Mouse (Mus musculus): Measurements from ENCODE around the gene Slc8a1. TPM values are rescaled to one million over a fixed set of nuclear protein-coding genes. Genes with fewer than 3 reads are reported as not detected.

Slc8a1 gene
- polyA plus RNA-seq, 1 experiment from 2014 or later = 148 TPM

DNA sequence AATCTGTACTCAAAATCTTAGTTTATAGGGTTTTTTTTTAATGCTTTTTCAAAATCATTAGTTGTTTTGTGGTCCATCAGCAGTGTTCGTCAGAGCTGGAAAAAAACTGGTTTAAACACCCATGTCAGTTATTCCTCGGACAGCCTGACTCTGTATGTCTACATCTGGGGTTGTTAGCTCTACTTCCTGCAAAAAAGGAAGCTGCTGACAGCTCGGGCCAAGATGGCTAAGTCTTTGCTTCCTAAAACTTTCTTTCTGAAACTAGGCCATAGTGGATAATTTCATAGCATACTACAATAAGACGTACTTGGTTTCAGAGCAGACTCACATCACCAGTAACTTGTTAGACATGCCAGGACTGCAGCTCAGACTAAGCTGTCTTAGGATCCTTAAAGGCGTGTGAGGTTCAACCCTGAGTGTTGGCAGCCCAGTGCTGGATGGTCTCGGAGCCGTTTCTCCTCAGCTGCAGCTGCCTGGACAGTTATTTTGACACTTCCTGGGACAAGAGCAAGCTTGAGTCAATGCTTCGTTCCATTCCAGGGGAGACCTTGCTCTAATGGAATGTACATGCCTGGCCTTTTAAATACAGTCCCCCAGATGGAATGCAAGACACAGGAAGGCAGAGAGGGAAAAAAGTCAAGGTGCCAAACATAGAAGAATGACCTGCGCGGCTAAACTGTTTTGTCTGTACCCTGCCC is 158.3 kb downstream of the Slc8a1 start:
- ATAC-seq (replicated peaks; ENCODE audit: insufficient number of reproducible peaks, low FRiP score, low TSS enrichment) = no peak; the same call in 1 of the 2 replicates
- peak overlapping the region; percentile 35; the same call in 1 of the 2 replicates for H3K27ac ChIP-seq (ENCODE audit: low read depth, low read length)
- no peak overlapping the region for H3K4me3 ChIP-seq (ENCODE audit: low read depth, low read length)
- no peaks in the 10 kb centered on the region for H3K36me3 ChIP-seq (ENCODE audit: control insufficient read depth, insufficient read depth, low read length)
- no peaks in the 10 kb centered on the region for H3K27me3 ChIP-seq (ENCODE audit: control insufficient read depth, insufficient read depth, low read length)
- 47% methylated on average over 10 of the region's 10 CpGs for WGBS (ENCODE audit: insufficient replicate concordance)
- peaks cover 9% of the 10 kb centered on the region; the same call in 1 of the 2 replicates for H3K4me1 ChIP-seq (ENCODE audit: control insufficient read depth, insufficient read depth, low read length)
- 0 out of 2 replicates have a peak overlapping the region, but pooled peaks have one; percentile 8 for H3K4me2 ChIP-seq
- no peak overlapping the region for H3K9ac ChIP-seq (ENCODE audit: low read depth, low read length)
- no peaks in the 10 kb centered on the region for H3K9me3 ChIP-seq (replicated peaks; ENCODE audit: control insufficient read depth, low read length)

- 86% methylated on average over 3 of the region's 3 CpGs for WGBS (ENCODE audit: insufficient replicate concordance)
- H3K9ac ChIP-seq (ENCODE audit: low read depth, low read length) = no peak overlapping the region
- no peaks in the 10 kb centered on the region for H3K27me3 ChIP-seq (ENCODE audit: control insufficient read depth, insufficient read depth, low read length)
- ATAC-seq (replicated peaks; ENCODE audit: insufficient number of reproducible peaks, low FRiP score, low TSS enrichment) = no peak
- no peak overlapping the region for H3K4me2 ChIP-seq
- H3K9me3 ChIP-seq (replicated peaks; ENCODE audit: control insufficient read depth, low read length) = no peaks in the 10 kb centered on the region
- no peak overlapping the region for H3K27ac ChIP-seq (ENCODE audit: low read depth, low read length)
- no peaks in the 10 kb centered on the region for H3K36me3 ChIP-seq (ENCODE audit: control insufficient read depth, insufficient read depth, low read length)
- peaks cover 9% of the 10 kb centered on the region; the same call in 1 of the 2 replicates for H3K4me1 ChIP-seq (ENCODE audit: control insufficient read depth, insufficient read depth, low read length)
- H3K4me3 ChIP-seq (ENCODE audit: low read depth, low read length) = no peak overlapping the region
These were observed 161.3 kb downstream of the Slc8a1 start for GRCm38 (mm10) chr17:81576893-81577292.

DNA sequence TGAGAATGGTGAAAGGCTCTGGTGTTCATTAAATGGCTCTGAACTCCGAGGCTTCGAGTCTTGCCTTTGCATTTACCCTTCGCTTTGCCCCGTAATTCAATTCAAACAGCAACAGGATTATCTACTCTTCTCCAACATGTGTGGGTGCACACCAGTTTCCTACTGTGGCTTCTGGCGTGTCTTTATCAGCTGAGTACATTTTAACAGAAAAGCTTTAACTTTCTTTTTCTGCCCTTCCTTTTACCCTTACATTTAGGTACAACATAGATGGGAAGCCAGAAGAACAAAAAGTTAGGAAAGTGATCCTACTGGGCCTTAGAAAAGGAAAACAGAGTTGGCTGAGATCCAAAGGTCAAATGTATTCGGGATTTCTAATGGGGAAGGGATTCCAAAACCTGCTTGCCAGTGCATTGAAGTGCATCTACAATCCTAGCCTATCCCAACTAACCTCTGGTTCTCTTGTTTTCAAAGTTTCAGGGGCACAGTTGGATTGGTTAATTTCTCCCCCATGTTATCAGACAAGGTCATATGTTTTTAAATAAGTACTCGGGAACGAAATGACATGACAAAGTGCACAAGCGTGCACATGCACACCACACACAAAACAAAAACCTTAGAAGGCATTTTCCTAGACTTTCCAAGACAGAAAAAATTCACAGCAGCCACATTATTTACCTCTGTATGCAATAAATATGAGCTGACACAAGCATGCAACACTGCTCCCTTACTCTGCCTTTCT is 172.4 kb downstream of the Slc8a1 start:
- Histone ChIP-seq H3K9me3 (replicated peaks; ENCODE audit: control insufficient read depth, low read length) (no peaks in the 10 kb centered on the region), H3K9ac (ENCODE audit: low read depth, low read length) (no peak overlapping the region), H3K4me1 (ENCODE audit: control insufficient read depth, insufficient read depth, low read length) (peaks cover 12% of the 10 kb centered on the region), H3K27ac (ENCODE audit: low read depth, low read length) (peak overlapping the region; percentile 13; the same call in 1 of the 2 replicates), H3K4me3 (ENCODE audit: low read depth, low read length) (no peak overlapping the region), H3K4me2 (no peak overlapping the region), H3K27me3 (ENCODE audit: control insufficient read depth, insufficient read depth, low read length) (no peaks in the 10 kb centered on the region), H3K36me3 (ENCODE audit: control insufficient read depth, insufficient read depth, low read length) (no peaks in the 10 kb centered on the region)
- 68% methylated on average over 9 of the region's 9 CpGs for WGBS (ENCODE audit: insufficient replicate concordance)
- ATAC-seq (replicated peaks; ENCODE audit: insufficient number of reproducible peaks, low FRiP score, low TSS enrichment) = no peak

DNA sequence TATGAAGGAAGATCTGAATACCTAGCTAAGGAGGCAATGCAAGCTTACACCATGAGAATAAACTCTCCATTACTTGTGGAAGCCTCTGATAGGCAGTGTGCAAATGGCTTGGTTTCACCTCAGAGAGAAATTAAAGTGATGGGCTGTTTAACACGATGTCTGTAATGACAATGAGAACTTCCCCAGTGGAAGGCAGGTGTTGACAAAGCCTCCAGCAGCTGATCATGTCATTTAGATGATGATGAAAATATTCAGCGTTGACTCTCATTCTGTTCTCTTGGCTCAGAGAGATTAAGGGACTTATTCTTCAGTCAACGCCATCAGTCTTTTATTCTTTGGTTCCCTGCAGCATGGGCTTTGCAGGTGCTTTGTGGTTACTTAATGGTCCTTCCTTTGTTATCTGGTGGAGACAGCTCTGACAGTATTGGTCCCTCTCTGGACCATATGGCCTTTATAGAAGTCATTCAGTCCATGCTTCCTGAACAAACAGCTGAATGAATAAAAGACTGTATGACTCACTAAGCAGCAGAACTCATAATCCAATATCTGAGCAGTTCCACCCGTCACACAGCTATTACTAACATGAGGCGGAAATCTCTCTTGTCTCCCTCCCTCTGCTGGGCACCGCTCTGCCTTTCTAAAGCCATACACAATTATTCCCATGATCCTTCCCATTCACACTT is 184.0 kb downstream of the Slc8a1 start:
- WGBS (ENCODE audit: insufficient replicate concordance) = 65% methylated on average over 6 of the region's 6 CpGs
- Histone ChIP-seq H3K27me3 (ENCODE audit: control insufficient read depth, insufficient read depth, low read length) (no peaks in the 10 kb centered on the region), H3K4me3 (ENCODE audit: low read depth, low read length) (no peak overlapping the region), H3K9me3 (replicated peaks; ENCODE audit: control insufficient read depth, low read length) (no peaks in the 10 kb centered on the region), H3K4me2 (no peak overlapping the region), H3K9ac (ENCODE audit: low read depth, low read length) (no peak overlapping the region), H3K36me3 (ENCODE audit: control insufficient read depth, insufficient read depth, low read length) (no peaks in the 10 kb centered on the region), H3K27ac (ENCODE audit: low read depth, low read length) (no peak overlapping the region), H3K4me1 (ENCODE audit: control insufficient read depth, insufficient read depth, low read length) (peaks cover 9% of the 10 kb centered on the region)
- no peak for ATAC-seq (replicated peaks; ENCODE audit: insufficient number of reproducible peaks, low FRiP score, low TSS enrichment)

- H3K9ac ChIP-seq (ENCODE audit: low read depth, low read length) = no peak overlapping the region
- no peak overlapping the region for H3K4me3 ChIP-seq (ENCODE audit: low read depth, low read length)
- H3K27me3 ChIP-seq (ENCODE audit: control insufficient read depth, insufficient read depth, low read length) = no peaks in the 10 kb centered on the region
- H3K4me1 ChIP-seq (ENCODE audit: control insufficient read depth, insufficient read depth, low read length) = peaks cover 9% of the 10 kb centered on the region
- ATAC-seq (replicated peaks; ENCODE audit: insufficient number of reproducible peaks, low FRiP score, low TSS enrichment) = no peak
- H3K27ac ChIP-seq (ENCODE audit: low read depth, low read length) = no peak overlapping the region
- H3K9me3 ChIP-seq (replicated peaks; ENCODE audit: control insufficient read depth, low read length) = no peaks in the 10 kb centered on the region
- no peak overlapping the region for H3K4me2 ChIP-seq
- 81% methylated on average over 6 of the region's 6 CpGs for WGBS (ENCODE audit: insufficient replicate concordance)
- H3K36me3 ChIP-seq (ENCODE audit: control insufficient read depth, insufficient read depth, low read length) = no peaks in the 10 kb centered on the region
These were observed 186.1 kb downstream of the Slc8a1 start for GRCm38 (mm10) chr17:81551856-81552635.

DNA sequence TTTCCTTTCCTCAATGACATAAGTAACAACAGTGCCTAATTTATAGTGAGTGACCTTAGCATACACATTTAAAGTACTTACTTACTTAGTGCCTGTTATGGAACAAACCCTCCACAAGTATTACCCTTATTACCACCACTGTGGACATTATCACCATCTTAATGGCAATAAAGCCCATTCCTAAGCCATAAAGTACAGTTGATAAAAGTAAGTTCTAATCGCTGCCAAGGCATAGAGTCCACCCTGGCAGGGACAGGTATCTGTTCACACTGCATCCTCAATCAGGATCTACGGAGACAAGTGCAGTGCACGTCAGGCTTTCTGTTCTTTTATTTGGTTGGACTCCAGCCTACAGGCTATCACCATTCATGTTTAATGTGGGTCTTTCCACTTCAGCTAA is 187.3 kb downstream of the Slc8a1 start:
- no peak for ATAC-seq (replicated peaks; ENCODE audit: insufficient number of reproducible peaks, low FRiP score, low TSS enrichment)
- Histone ChIP-seq H3K9me3 (replicated peaks; ENCODE audit: control insufficient read depth, low read length) (no peaks in the 10 kb centered on the region), H3K27ac (ENCODE audit: low read depth, low read length) (no peak overlapping the region), H3K27me3 (ENCODE audit: control insufficient read depth, insufficient read depth, low read length) (no peaks in the 10 kb centered on the region), H3K9ac (ENCODE audit: low read depth, low read length) (no peak overlapping the region), H3K36me3 (ENCODE audit: control insufficient read depth, insufficient read depth, low read length) (no peaks in the 10 kb centered on the region), H3K4me3 (ENCODE audit: low read depth, low read length) (no peak overlapping the region), H3K4me2 (no peak overlapping the region), H3K4me1 (ENCODE audit: control insufficient read depth, insufficient read depth, low read length) (peaks cover 17% of the 10 kb centered on the region)
- WGBS (ENCODE audit: insufficient replicate concordance) = 82% methylated on average over 3 of the region's 3 CpGs

DNA sequence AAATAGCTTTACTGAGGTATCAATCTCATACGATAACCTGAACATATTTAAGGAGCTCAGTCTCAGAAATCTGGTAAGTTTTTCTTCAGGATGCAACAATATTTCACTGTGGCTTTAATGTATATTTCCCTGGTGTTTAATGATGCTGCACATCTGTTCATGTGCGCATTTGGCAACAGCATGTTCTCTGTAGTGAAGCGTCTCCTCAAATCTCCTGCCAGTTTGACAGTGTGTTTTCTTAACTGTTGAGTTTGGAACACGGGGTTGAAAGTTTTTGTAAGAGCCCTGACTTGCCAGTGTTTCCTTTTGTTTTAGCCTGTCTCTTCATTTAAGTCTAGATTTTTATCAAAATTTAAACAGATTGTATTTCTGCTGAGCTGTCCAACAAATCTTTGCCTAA is 190.2 kb downstream of the Slc8a1 start:
- Histone ChIP-seq H3K9ac (ENCODE audit: low read depth, low read length) (no peak overlapping the region), H3K27me3 (ENCODE audit: control insufficient read depth, insufficient read depth, low read length) (no peaks in the 10 kb centered on the region)

DNA sequence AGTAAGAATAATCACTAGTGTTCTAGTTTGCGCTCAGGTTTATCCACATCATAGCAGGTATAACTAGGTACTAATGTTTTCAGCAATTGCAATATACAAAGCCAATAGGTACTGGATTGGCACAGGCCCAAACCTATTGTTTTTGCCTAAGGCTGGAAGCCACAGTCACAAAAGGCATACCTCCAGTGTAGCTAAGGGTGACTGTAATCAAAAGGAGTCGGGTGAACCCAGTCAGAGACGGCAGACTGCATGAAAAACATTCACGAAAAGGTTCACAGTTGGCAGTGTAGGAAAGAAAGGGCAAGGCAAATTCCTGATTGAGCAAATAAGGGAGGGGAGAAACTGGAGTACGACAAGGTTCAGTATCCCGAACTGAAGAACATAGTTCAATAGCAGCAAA is 191.7 kb downstream of the Slc8a1 start:
- Histone ChIP-seq H3K4me3 (ENCODE audit: low read depth, low read length) (no peak overlapping the region), H3K27ac (ENCODE audit: low read depth, low read length) (no peak overlapping the region), H3K27me3 (ENCODE audit: control insufficient read depth, insufficient read depth, low read length) (no peaks in the 10 kb centered on the region), H3K36me3 (ENCODE audit: control insufficient read depth, insufficient read depth, low read length) (no peaks in the 10 kb centered on the region), H3K4me2 (no peak overlapping the region), H3K9me3 (replicated peaks; ENCODE audit: control insufficient read depth, low read length) (no peaks in the 10 kb centered on the region), H3K9ac (ENCODE audit: low read depth, low read length) (no peak overlapping the region), H3K4me1 (ENCODE audit: control insufficient read depth, insufficient read depth, low read length) (peaks cover 16% of the 10 kb centered on the region)
- WGBS (ENCODE audit: insufficient replicate concordance) = 67% methylated on average over 6 of the region's 6 CpGs
- no peak for ATAC-seq (replicated peaks; ENCODE audit: insufficient number of reproducible peaks, low FRiP score, low TSS enrichment)

More for the DNA sequence above, 190.2 kb downstream of the Slc8a1 start:
- Histone ChIP-seq H3K4me2 (no peak overlapping the region), H3K9me3 (replicated peaks; ENCODE audit: control insufficient read depth, low read length) (no peaks in the 10 kb centered on the region), H3K36me3 (ENCODE audit: control insufficient read depth, insufficient read depth, low read length) (no peaks in the 10 kb centered on the region), H3K4me3 (ENCODE audit: low read depth, low read length) (no peak overlapping the region), H3K27ac (ENCODE audit: low read depth, low read length) (no peak overlapping the region), H3K4me1 (ENCODE audit: control insufficient read depth, insufficient read depth, low read length) (peaks cover 17% of the 10 kb centered on the region)
- no peak for ATAC-seq (replicated peaks; ENCODE audit: insufficient number of reproducible peaks, low FRiP score, low TSS enrichment)
- 63% methylated on average over 4 of the region's 4 CpGs for WGBS (ENCODE audit: insufficient replicate concordance)

Measured in heart, embryonic 11.5 days (tissue).